Mouse (Mus musculus) embryonic facial prominence, embryonic 13.5 days (tissue): ENCODE data around the gene Il17rb. TPM values are rescaled to one million over a fixed set of nuclear protein-coding genes. Genes with fewer than 3 reads are reported as not detected.

Experiments
- ATAC-seq: fragments of 200-750 bp; cut with Nextera tagmentation; 2 replicates; pipeline ENCODE4 v1.8.0; 2017; ENCODE audit warnings: low read depth; ENCODE audit not compliant: insufficient number of reproducible peaks, insufficient read depth, low FRiP score, low TSS enrichment
- H3K27ac ChIP-seq: fragments of 300-500 bp; sonication (generic); 2 replicates; pipeline ENCODE4 v1.5.1; 2015; ENCODE audit warnings: moderate library complexity, mild to moderate bottlenecking, inconsistent platforms
- H3K27me3 ChIP-seq: fragments of 300-500 bp; sonication (generic); 2 replicates; pipeline ENCODE4 v1.6.1; 2015; ENCODE audit warnings: mild to moderate bottlenecking, inconsistent platforms
- H3K36me3 ChIP-seq: fragments of 300-500 bp; sonication (generic); 2 replicates; pipeline ENCODE4 v1.6.1; 2015; ENCODE audit warnings: mild to moderate bottlenecking, inconsistent platforms
- H3K4me1 ChIP-seq: fragments of 300-500 bp; sonication (generic); 2 replicates; pipeline ENCODE4 v1.6.1; 2015; ENCODE audit warnings: inconsistent platforms
- H3K4me2 ChIP-seq: fragments of 300-500 bp; sonication (generic); 2 replicates; pipeline ENCODE4 v1.6.1; 2015; ENCODE audit warnings: moderate library complexity, mild to moderate bottlenecking, inconsistent platforms
- H3K4me3 ChIP-seq: fragments of 300-500 bp; sonication (generic); 2 replicates; pipeline ENCODE4 v1.5.1; 2015; ENCODE audit warnings: mild to moderate bottlenecking, inconsistent platforms
- H3K9ac ChIP-seq: fragments of 300-500 bp; sonication (generic); 2 replicates; pipeline ENCODE4 v1.6.1; 2015; ENCODE audit warnings: mild to moderate bottlenecking, inconsistent platforms
- H3K9me3 ChIP-seq: fragments of 300-500 bp; sonication (generic); 2 replicates; pipeline ENCODE4 v1.6.1; 2016; ENCODE audit warnings: inconsistent platforms
- WGBS: fragments of 180-500 bp; shearing (Covaris S2); methylation state at CpG from one replicate; pipeline ENCODE4 v1.1.7; 2015; ENCODE audit warnings: mixed read lengths; 5-methylcytosine and 5-hydroxymethylcytosine counted together
- polyA plus RNA-seq: library from polyadenylated mRNA; unstranded; fragments of >200 nt; fragmentation: Nextera tagmentation; extraction: Ambion mirVana; gene quantifications from 2 replicates; pipeline ENCODE4 v1.2.1, GENCODE M21; 2015

Il17rb gene
- polyA plus RNA-seq, 1 experiment from 2014 or later, result 1.3 TPM

GRCm38 (mm10) chr14:30038431-30038830, 29.7 kb upstream of the Il17rb start:
- WGBS, result 89% methylated on average over 18 of the region's 18 CpGs
- H3K4me3 ChIP-seq, result no peak overlapping the region
- no peak overlapping the region for H3K4me2 ChIP-seq
- H3K27ac ChIP-seq, result no peak overlapping the region
- ATAC-seq, result no peak
- H3K36me3 ChIP-seq, result peaks cover 8% of the 10 kb centered on the region
- no peaks in the 10 kb centered on the region for H3K4me1 ChIP-seq
- no peaks in the 10 kb centered on the region for H3K27me3 ChIP-seq
- H3K9me3 ChIP-seq, result no peaks in the 10 kb centered on the region
- no peak overlapping the region for H3K9ac ChIP-seq

- Histone ChIP-seq H3K36me3 (no peaks in the 10 kb centered on the region), H3K9ac (no peak overlapping the region), H3K4me2 (no peak overlapping the region), H3K9me3 (no peaks in the 10 kb centered on the region), H3K27ac (no peak overlapping the region), H3K27me3 (no peaks in the 10 kb centered on the region), H3K4me1 (no peaks in the 10 kb centered on the region), H3K4me3 (no peak overlapping the region)
- ATAC-seq, result no peak
- WGBS, result 48% methylated on average over 8 of the region's 8 CpGs
Observed at GRCm38 (mm10) chr14:30033405-30033804, 24.7 kb upstream of the Il17rb start.

- Histone ChIP-seq H3K27me3 (no peaks in the 10 kb centered on the region), H3K4me3 (no peak overlapping the region), H3K4me1 (no peaks in the 10 kb centered on the region), H3K9ac (no peak overlapping the region), H3K9me3 (no peaks in the 10 kb centered on the region), H3K27ac (no peak overlapping the region), H3K36me3 (no peaks in the 10 kb centered on the region), H3K4me2 (no peak overlapping the region)
- 46% methylated on average over 2 of the region's 2 CpGs for WGBS
- ATAC-seq, result no peak
Observed at GRCm38 (mm10) chr14:30027378-30027777, 18.7 kb upstream of the Il17rb start.

GRCm38 (mm10) chr14:30024387-30024786, 15.7 kb upstream of the Il17rb start:
- no peak overlapping the region for H3K4me3 ChIP-seq
- 63% methylated on average over 7 of the region's 7 CpGs for WGBS
- H3K9ac ChIP-seq, result no peak overlapping the region
- H3K4me1 ChIP-seq, result peaks cover 10% of the 10 kb centered on the region
- H3K9me3 ChIP-seq, result no peaks in the 10 kb centered on the region
- H3K27ac ChIP-seq, result no peak overlapping the region
- H3K4me2 ChIP-seq, result no peak overlapping the region
- ATAC-seq, result no peak
- H3K27me3 ChIP-seq, result no peaks in the 10 kb centered on the region
- no peaks in the 10 kb centered on the region for H3K36me3 ChIP-seq

GRCm38 (mm10) chr14:30022471-30022870, 13.8 kb upstream of the Il17rb start:
- Histone ChIP-seq H3K4me1 (peaks cover 10% of the 10 kb centered on the region), H3K9ac (no peak overlapping the region), H3K36me3 (no peaks in the 10 kb centered on the region), H3K27ac (no peak overlapping the region), H3K27me3 (no peaks in the 10 kb centered on the region), H3K9me3 (no peaks in the 10 kb centered on the region), H3K4me3 (no peak overlapping the region), H3K4me2 (no peak overlapping the region)
- 87% methylated on average over 6 of the region's 6 CpGs for WGBS
- ATAC-seq, result no peak

- Histone ChIP-seq H3K36me3 (no peaks in the 10 kb centered on the region), H3K9me3 (no peaks in the 10 kb centered on the region), H3K4me1 (peaks cover 10% of the 10 kb centered on the region), H3K27ac (no peak overlapping the region), H3K9ac (no peak overlapping the region), H3K4me2 (no peak overlapping the region), H3K27me3 (no peaks in the 10 kb centered on the region), H3K4me3 (no peak overlapping the region)
- ATAC-seq, result no peak
- 39% methylated on average over 9 of the region's 9 CpGs for WGBS
Observed at GRCm38 (mm10) chr14:30019792-30020575, 11.3 kb upstream of the Il17rb start.

GRCm38 (mm10) chr14:30019375-30019774, 10.7 kb upstream of the Il17rb start:
- Histone ChIP-seq H3K27me3 (no peaks in the 10 kb centered on the region), H3K27ac (no peak overlapping the region), H3K4me2 (no peak overlapping the region), H3K4me1 (peaks cover 13% of the 10 kb centered on the region), H3K36me3 (no peaks in the 10 kb centered on the region), H3K9ac (no peak overlapping the region), H3K4me3 (no peak overlapping the region), H3K9me3 (no peaks in the 10 kb centered on the region)
- no peak for ATAC-seq
- 92% methylated on average over 8 of the region's 8 CpGs for WGBS

- WGBS, result 91% methylated on average over 6 of the region's 6 CpGs
- H3K27me3 ChIP-seq, result no peaks in the 10 kb centered on the region
- H3K27ac ChIP-seq, result no peak overlapping the region
- no peaks in the 10 kb centered on the region for H3K36me3 ChIP-seq
- no peak overlapping the region for H3K9ac ChIP-seq
- H3K4me2 ChIP-seq, result no peak overlapping the region
- H3K4me1 ChIP-seq, result peaks cover 13% of the 10 kb centered on the region
- no peak for ATAC-seq
- H3K9me3 ChIP-seq, result no peaks in the 10 kb centered on the region
- H3K4me3 ChIP-seq, result no peak overlapping the region
Observed at GRCm38 (mm10) chr14:30018846-30019245, 10.2 kb upstream of the Il17rb start.

GRCm38 (mm10) chr14:30018463-30018801, 9.7 kb upstream of the Il17rb start:
- Histone ChIP-seq H3K27ac (no peak overlapping the region), H3K9me3 (no peaks in the 10 kb centered on the region), H3K4me2 (no peak overlapping the region), H3K27me3 (no peaks in the 10 kb centered on the region), H3K4me1 (peaks cover 13% of the 10 kb centered on the region), H3K36me3 (no peaks in the 10 kb centered on the region), H3K4me3 (no peak overlapping the region), H3K9ac (no peak overlapping the region)
- WGBS, result 94% methylated on average over 4 of the region's 4 CpGs
- ATAC-seq, result no peak

GRCm38 (mm10) chr14:30017794-30018462, 9.2 kb upstream of the Il17rb start:
- Histone ChIP-seq H3K4me1 (peaks cover 13% of the 10 kb centered on the region), H3K27ac (no peak overlapping the region), H3K9ac (no peak overlapping the region), H3K27me3 (no peaks in the 10 kb centered on the region), H3K4me2 (no peak overlapping the region), H3K4me3 (no peak overlapping the region), H3K9me3 (no peaks in the 10 kb centered on the region), H3K36me3 (no peaks in the 10 kb centered on the region)
- WGBS, result 87% methylated on average over 8 of the region's 8 CpGs
- ATAC-seq, result no peak

GRCm38 (mm10) chr14:30016666-30017065, 8.0 kb upstream of the Il17rb start:
- Histone ChIP-seq H3K27me3 (no peaks in the 10 kb centered on the region), H3K9me3 (no peaks in the 10 kb centered on the region), H3K27ac (no peak overlapping the region), H3K4me3 (no peak overlapping the region), H3K9ac (no peak overlapping the region), H3K36me3 (no peaks in the 10 kb centered on the region), H3K4me2 (no peak overlapping the region), H3K4me1 (peaks cover 13% of the 10 kb centered on the region)
- WGBS, result 85% methylated on average over 5 of the region's 5 CpGs
- ATAC-seq, result no peak

- H3K36me3 ChIP-seq, result no peaks in the 10 kb centered on the region
- H3K4me3 ChIP-seq, result no peak overlapping the region
- no peak overlapping the region for H3K9ac ChIP-seq
- H3K4me1 ChIP-seq, result peaks cover 13% of the 10 kb centered on the region
- peaks cover 8% of the 10 kb centered on the region; the same call in 1 of the 2 replicates for H3K27me3 ChIP-seq
- 44% methylated on average over 1 of the region's 1 CpGs for WGBS
- no peaks in the 10 kb centered on the region for H3K9me3 ChIP-seq
- no peak overlapping the region for H3K27ac ChIP-seq
- no peak for ATAC-seq
- no peak overlapping the region for H3K4me2 ChIP-seq
Observed at GRCm38 (mm10) chr14:30015008-30015407, 6.3 kb upstream of the Il17rb start.
